Mouse (Mus musculus) midbrain, postnatal 0 days (tissue): ENCODE results near the gene Rgs17. TPM values are rescaled to one million over a fixed set of nuclear protein-coding genes. Genes with fewer than 3 reads are reported as not detected.
"Not testable (repeated sequence)": the region's sequence is repeated elsewhere in the genome, so short reads cannot be mapped to it uniquely, and the experiment has no call there.

ENCODE experiments used
- ATAC-seq: fragments of 200-750 bp; cut with Nextera tagmentation; 2 replicates; pipeline ENCODE4 v1.8.0; 2017; ENCODE audit warnings: moderate number of reproducible peaks, mild to moderate bottlenecking, moderate TSS enrichment, moderate library complexity; ENCODE audit not compliant: low FRiP score
- DNase-seq: peaks from one replicate; pipeline ENCODE4 v3.0.0-alpha.2; 2015; ENCODE audit warnings: low spot score
- H3K27ac ChIP-seq: fragments of 300-500 bp; sonication (generic); 2 replicates; pipeline ENCODE4 v1.5.1; 2014; ENCODE audit warnings: low read depth, mild to moderate bottlenecking, low read length, mixed read lengths
- H3K27me3 ChIP-seq: fragments of 300-500 bp; sonication (generic); 2 replicates; pipeline ENCODE4 v1.6.1; 2014; ENCODE audit warnings: low read length, control low read depth, mixed read lengths; ENCODE audit not compliant: insufficient read depth
- H3K36me3 ChIP-seq: fragments of 300-500 bp; sonication (generic); 2 replicates; pipeline ENCODE4 v1.6.1; 2014; ENCODE audit warnings: low read length, control low read depth, mixed read lengths; ENCODE audit not compliant: insufficient read depth
- H3K4me1 ChIP-seq: fragments of 300-500 bp; sonication (generic); 2 replicates; pipeline ENCODE4 v1.6.1; 2014; ENCODE audit warnings: mild to moderate bottlenecking, control low read depth, antibody characterized with exemption, low read length, mixed read lengths; ENCODE audit not compliant: insufficient read depth
- H3K4me2 ChIP-seq: fragments of 300-500 bp; sonication (generic); 2 replicates; pipeline ENCODE4 v1.6.1; 2014; ENCODE audit warnings: low read depth, mild to moderate bottlenecking, low read length, mixed read lengths; ENCODE audit not compliant: poor library complexity, severe bottlenecking
- H3K4me3 ChIP-seq: fragments of 300-500 bp; sonication (generic); 2 replicates; pipeline ENCODE4 v1.5.1; 2014; ENCODE audit warnings: low read depth, mild to moderate bottlenecking, low read length, moderate library complexity
- H3K9ac ChIP-seq: fragments of 300-500 bp; sonication (generic); replicated peaks from 2 replicates; pipeline ENCODE4 v1.6.1; 2014; ENCODE audit warnings: mild to moderate bottlenecking, low read length, moderate library complexity, mixed read lengths; ENCODE audit not compliant: poor library complexity, severe bottlenecking
- H3K9me3 ChIP-seq: fragments of 300-500 bp; sonication (generic); 2 replicates; pipeline ENCODE4 v1.6.1; 2016; ENCODE audit warnings: low read length, control low read depth
- CTCF ChIP-seq: IDR thresholded peaks from 2 replicates; pipeline ENCODE4 v1.5.1; 2016; ENCODE audit warnings: antibody characterized with exemption, mild to moderate bottlenecking
- WGBS: fragments of 180-500 bp; shearing (Covaris S2); extraction: QIAGEN DNeasy Blood & Tissue Kit; methylation state at CpG from one replicate; pipeline ENCODE4 v1.1.7; 2014; 5-methylcytosine and 5-hydroxymethylcytosine counted together
- polyA plus RNA-seq: library from polyadenylated mRNA; unstranded; fragments of >200 nt; fragmentation: Nextera tagmentation; extraction: Ambion mirVana; gene quantifications from 2 replicates; pipeline ENCODE4 v1.2.1, GENCODE M21; 2015
- total RNA-seq: library from RNA; depleted of rRNA; stranded (reverse); fragments of >200 nt; gene quantifications from 2 replicates; pipeline ENCODE4 v1.2.3, GENCODE M21; 2014; rRNA removed

Gene Rgs17
- 45.9 and 52.2 TPM in 2 replicates for total RNA-seq
- 58.8 and 59.7 TPM in 2 replicates for polyA plus RNA-seq

DNA sequence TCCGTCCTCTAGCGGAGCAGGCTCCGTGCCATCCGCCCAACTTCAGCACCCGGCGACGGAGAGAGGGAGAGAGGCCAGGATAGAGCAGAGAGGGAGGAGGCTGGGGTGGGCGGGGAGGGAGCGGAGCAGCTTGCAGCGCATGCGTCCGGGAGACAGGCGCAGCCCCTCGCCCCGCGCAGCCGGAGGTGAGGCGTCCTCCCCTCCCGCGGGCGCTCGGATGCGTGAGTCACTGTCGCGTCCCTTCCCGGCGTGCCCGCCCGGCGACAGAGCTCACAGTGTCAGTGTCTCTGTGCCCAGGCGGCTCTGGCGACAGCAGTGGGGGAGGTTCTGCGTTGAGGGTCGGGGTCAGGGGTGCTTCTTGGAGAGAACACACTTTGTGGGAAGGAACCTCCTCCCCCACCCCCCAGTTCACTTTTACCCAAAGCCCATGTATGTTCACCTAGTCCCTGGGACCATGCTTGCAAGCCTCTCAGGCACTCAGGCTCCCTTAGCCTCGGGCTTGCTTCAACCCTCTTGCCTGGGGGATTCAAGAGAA lies at the start of gene Rgs17:
Rgs17 (minus strand) TSS at position 107 of the 535 bp plus-strand sequence.
- Histone ChIP-seq H3K9ac (peak within 1 kb of the TSS; percentile 93), H3K36me3 (no peaks in the 10 kb centered on the region), H3K27me3 (no peaks in the 10 kb centered on the region), H3K4me1 (no peaks in the 10 kb centered on the region), H3K4me2 (peak within 1 kb of the TSS; percentile 79), H3K27ac (peak within 1 kb of the TSS; percentile 77), H3K9me3 (no peaks in the 10 kb centered on the region), H3K4me3 (peak within 1 kb of the TSS; percentile 92)
- peak; percentile 84 for DNase-seq
- 0 out of 2 replicates have a peak, but pooled peaks have one; percentile 5 for TF ChIP-seq CTCF
- peak; percentile 93 for ATAC-seq
- 1% methylated on average over 5 of the region's 35 CpGs for WGBS

DNA sequence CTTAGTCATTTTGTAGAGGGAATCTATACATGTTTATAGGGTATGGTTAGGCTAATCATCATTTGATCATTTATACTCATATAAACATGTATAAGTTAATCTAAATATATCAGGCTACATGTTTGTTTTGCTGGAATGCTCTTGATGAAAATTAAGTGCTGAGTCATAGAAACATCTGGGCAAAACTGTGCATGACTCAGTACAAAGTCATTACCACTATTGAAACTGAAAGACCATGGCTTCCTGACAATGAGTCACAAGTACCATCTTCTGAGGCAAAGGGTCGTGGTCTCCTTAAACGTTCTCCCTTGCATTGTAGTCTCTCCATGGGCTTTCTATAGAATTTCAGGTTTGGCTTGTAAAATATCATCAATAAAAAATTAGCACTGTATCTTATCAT lies 45.5 kb upstream of the Rgs17 start:
- no peaks in the 10 kb centered on the region for H3K9me3 ChIP-seq
- 86% methylated on average over 2 of the region's 2 CpGs for WGBS
- H3K4me3 ChIP-seq = no peak overlapping the region
- TF ChIP-seq CTCF = no peak
- H3K9ac ChIP-seq = no peak overlapping the region
- H3K4me1 ChIP-seq = no peaks in the 10 kb centered on the region
- H3K36me3 ChIP-seq = no peaks in the 10 kb centered on the region
- H3K27me3 ChIP-seq = no peaks in the 10 kb centered on the region
- ATAC-seq (no peak), DNase-seq (no peak)
- no peak overlapping the region for H3K4me2 ChIP-seq
- no peak overlapping the region for H3K27ac ChIP-seq

DNA sequence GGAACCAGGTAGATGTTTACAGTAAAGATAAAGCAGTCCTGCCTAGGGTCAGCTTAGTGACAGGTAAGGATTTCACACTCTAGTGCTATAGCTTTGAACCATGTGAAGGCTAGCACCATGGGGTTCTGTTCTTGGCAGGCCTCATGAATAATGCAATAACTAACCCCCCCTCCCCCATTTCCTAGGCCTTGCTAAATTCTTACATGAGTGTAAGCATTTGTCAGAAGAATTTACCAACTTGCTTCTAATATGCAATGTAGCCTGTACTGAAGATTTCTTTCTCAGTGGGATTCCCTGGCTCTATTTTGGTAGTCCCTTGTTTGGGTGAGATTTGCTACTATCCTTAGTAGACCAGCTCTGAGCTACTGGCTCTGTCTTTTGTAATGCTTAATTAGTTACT lies 31.6 kb upstream of the Rgs17 start:
- DNase-seq = not testable (repeated sequence)

DNA sequence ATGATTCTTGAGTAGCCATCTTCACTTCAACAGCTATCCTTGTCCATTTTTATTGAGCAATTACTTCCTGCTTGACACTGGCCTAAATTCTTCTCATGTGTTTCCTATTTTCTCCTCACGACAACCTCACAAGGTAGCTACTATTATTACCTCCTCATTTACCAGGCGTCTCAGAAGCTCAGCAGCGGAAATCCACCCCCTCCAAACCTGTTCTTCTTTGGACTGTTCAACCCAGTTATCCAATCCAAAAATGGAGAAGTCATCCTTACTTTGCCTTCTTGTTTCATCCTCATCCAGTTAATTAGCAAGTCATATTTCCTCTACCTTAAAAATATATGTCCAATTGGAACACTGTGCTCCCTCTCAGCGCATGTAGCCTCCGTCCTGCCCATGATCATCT lies 2.1 kb upstream of the Rgs17 start:
- Histone ChIP-seq H3K4me2 (no peak overlapping the region), H3K27ac (no peak overlapping the region), H3K27me3 (no peaks in the 10 kb centered on the region), H3K4me1 (no peaks in the 10 kb centered on the region), H3K36me3 (no peaks in the 10 kb centered on the region), H3K4me3 (no peak overlapping the region), H3K9ac (no peak overlapping the region), H3K9me3 (no peaks in the 10 kb centered on the region)
- WGBS = 86% methylated on average over 5 of the region's 5 CpGs
- DNase-seq (no peak), ATAC-seq (no peak)
- TF ChIP-seq CTCF = no peak

More for the DNA sequence above, 31.6 kb upstream of the Rgs17 start:
- not testable (repeated sequence) for H3K4me3 ChIP-seq, H3K4me1 ChIP-seq, H3K9me3 ChIP-seq, H3K9ac ChIP-seq, H3K27ac ChIP-seq, ATAC-seq, H3K36me3 ChIP-seq, H3K27me3 ChIP-seq, H3K4me2 ChIP-seq

DNA sequence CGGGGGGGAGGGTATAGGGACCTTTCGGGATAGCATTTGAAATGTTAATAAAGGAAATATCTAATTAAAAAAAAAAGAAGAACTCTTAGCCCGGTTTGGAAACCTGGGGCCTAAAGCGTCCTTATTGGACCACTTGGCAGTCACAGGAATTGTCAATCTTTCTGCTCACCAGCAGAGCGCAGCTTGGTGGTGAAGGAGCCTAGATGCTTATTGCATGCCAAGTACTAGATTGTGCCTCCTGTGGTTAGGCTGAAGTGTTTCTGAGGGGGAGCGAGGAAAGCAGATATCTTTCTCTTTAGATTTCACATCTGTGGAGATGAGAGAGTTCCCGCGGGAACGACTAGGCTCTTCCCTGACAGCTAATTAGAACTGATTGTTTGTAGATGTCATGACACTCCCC lies 896 bp upstream of the Rgs17 start:
- H3K9ac ChIP-seq = no peak overlapping the region
- WGBS = 8% methylated on average over 9 of the region's 9 CpGs
- peak; percentile 69 for TF ChIP-seq CTCF
- DNase-seq (peak; percentile 69), ATAC-seq (no peak; the same call in 1 of the 2 replicates)
- no peak overlapping the region; the same call in 1 of the 2 replicates for H3K4me2 ChIP-seq
- no peak overlapping the region for H3K4me3 ChIP-seq
- no peaks in the 10 kb centered on the region for H3K4me1 ChIP-seq
- no peaks in the 10 kb centered on the region for H3K9me3 ChIP-seq
- no peaks in the 10 kb centered on the region for H3K36me3 ChIP-seq
- H3K27ac ChIP-seq = no peak overlapping the region
- H3K27me3 ChIP-seq = no peaks in the 10 kb centered on the region

DNA sequence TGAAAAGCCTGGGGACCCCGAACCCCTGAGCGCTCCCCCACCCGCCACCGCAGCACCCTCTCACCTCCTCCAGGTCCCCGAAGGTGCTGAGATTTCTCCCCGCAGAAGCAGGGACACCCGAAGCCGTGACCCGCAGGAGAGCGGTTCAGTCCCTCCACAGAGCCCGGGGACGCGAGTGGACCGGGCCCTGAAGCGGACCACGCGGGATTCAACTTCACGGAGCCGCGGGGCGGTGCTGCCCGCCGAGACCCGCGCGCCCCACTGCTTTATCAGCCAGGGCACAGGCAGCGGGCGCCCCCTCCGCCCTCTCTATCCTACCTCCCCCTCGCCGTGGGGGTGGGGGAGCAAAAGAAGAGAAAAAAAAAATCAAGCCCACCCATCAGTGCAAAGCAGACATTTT lies 429 bp downstream of the Rgs17 start:
- peak overlapping the region; percentile 92 for H3K4me3 ChIP-seq
- H3K9me3 ChIP-seq = no peaks in the 10 kb centered on the region
- H3K9ac ChIP-seq = peak overlapping the region; percentile 93
- no peaks in the 10 kb centered on the region for H3K36me3 ChIP-seq
- 2% methylated on average over 31 of the region's 31 CpGs for WGBS
- H3K4me1 ChIP-seq = no peaks in the 10 kb centered on the region
- peak; percentile 16 for DNase-seq
- peak; percentile 47 for ATAC-seq
- peak overlapping the region; percentile 79 for H3K4me2 ChIP-seq
- TF ChIP-seq CTCF = no peak
- H3K27me3 ChIP-seq = no peaks in the 10 kb centered on the region
- peak overlapping the region; percentile 77 for H3K27ac ChIP-seq
